Mouse (Mus musculus): Measurements from ENCODE around the gene March5. TPM values are rescaled to one million over a fixed set of nuclear protein-coding genes. Genes with fewer than 3 reads are reported as not detected.

Gene March5
- polyA plus RNA-seq (2012; rRNA removed): 32.0 and 43.0 TPM in 2 replicates

GRCm38 (mm10) chr19:37207303-37208175, at the start of gene March5:
TSS of gene March5 (plus strand) at chr19:37207543.
- WGBS: under 1% methylated on average over 94 of the region's 94 CpGs
- TF ChIP-seq POLR2A (IDR thresholded peaks at IDR 0.05; ENCODE audit: low read depth, low read length): no peak
- TF ChIP-seq CTCF (conservative IDR thresholded peaks at IDR 0.05; ENCODE audit: insufficient read depth, insufficient read length, low read depth, low read length): no peak
- DNase-seq: peak; percentile 95
- peak within 1 kb of the TSS; percentile 94 for H3K27ac ChIP-seq (ENCODE audit: insufficient read depth, low read depth, low read length)
- H3K4me3 ChIP-seq (ENCODE audit: insufficient read depth, low read depth, low read length): peak within 1 kb of the TSS; percentile 84
- H3K36me3 ChIP-seq (ENCODE audit: control insufficient read depth, insufficient read depth, low read length): no peaks in the 10 kb centered on the region; the same call in 1 of the 2 replicates
- peaks cover 14% of the 10 kb centered on the region for H3K4me1 ChIP-seq (ENCODE audit: control insufficient read depth, insufficient read depth, low read length)
- H3K27me3 ChIP-seq (replicated peaks; ENCODE audit: control insufficient read depth, insufficient read depth, low read length): no peaks in the 10 kb centered on the region

GRCm38 (mm10) chr19:37172096-37172495, 35.2 kb upstream of the March5 start:
- TF ChIP-seq CTCF (conservative IDR thresholded peaks at IDR 0.05; ENCODE audit: insufficient read depth, insufficient read length, low read depth, low read length) (no peak), POLR2A (IDR thresholded peaks at IDR 0.05; ENCODE audit: low read depth, low read length) (no peak)
- Histone ChIP-seq H3K36me3 (ENCODE audit: control insufficient read depth, insufficient read depth, low read length) (peaks cover 2% of the 10 kb centered on the region), H3K27ac (ENCODE audit: insufficient read depth, low read depth, low read length) (peak overlapping the region; percentile 100), H3K27me3 (replicated peaks; ENCODE audit: control insufficient read depth, insufficient read depth, low read length) (no peaks in the 10 kb centered on the region), H3K4me1 (ENCODE audit: control insufficient read depth, insufficient read depth, low read length) (peaks cover 3% of the 10 kb centered on the region; the same call in 1 of the 2 replicates), H3K4me3 (ENCODE audit: insufficient read depth, low read depth, low read length) (peak overlapping the region; percentile 47)
- 55% methylated on average over 1 of the region's 1 CpGs for WGBS
- no peak for DNase-seq

- H3K36me3 ChIP-seq (ENCODE audit: control insufficient read depth, insufficient read depth, low read length): peaks cover 2% of the 10 kb centered on the region
- peak overlapping the region; percentile 52 for H3K4me3 ChIP-seq (ENCODE audit: insufficient read depth, low read depth, low read length)
- 57% methylated on average over 11 of the region's 11 CpGs for WGBS
These were observed 34.7 kb upstream of the March5 start for GRCm38 (mm10) chr19:37172566-37173130.

GRCm38 (mm10) chr19:37173331-37174115, 33.8 kb upstream of the March5 start:
- Histone ChIP-seq H3K4me3 (ENCODE audit: insufficient read depth, low read depth, low read length) (peak overlapping the region; percentile 88), H3K36me3 (ENCODE audit: control insufficient read depth, insufficient read depth, low read length) (peaks cover 2% of the 10 kb centered on the region), H3K27me3 (replicated peaks; ENCODE audit: control insufficient read depth, insufficient read depth, low read length) (no peaks in the 10 kb centered on the region), H3K27ac (ENCODE audit: insufficient read depth, low read depth, low read length) (peak overlapping the region; percentile 100), H3K4me1 (ENCODE audit: control insufficient read depth, insufficient read depth, low read length) (peaks cover 8% of the 10 kb centered on the region; the same call in 1 of the 2 replicates)
- peak; percentile 70 for DNase-seq
- 20% methylated on average over 20 of the region's 20 CpGs for WGBS
- TF ChIP-seq POLR2A (IDR thresholded peaks at IDR 0.05; ENCODE audit: low read depth, low read length): no peak
- no peak for TF ChIP-seq CTCF (conservative IDR thresholded peaks at IDR 0.05; ENCODE audit: insufficient read depth, insufficient read length, low read depth, low read length)

More at GRCm38 (mm10) chr19:37172566-37173130, 34.7 kb upstream of the March5 start:
- peaks cover 3% of the 10 kb centered on the region; the same call in 1 of the 2 replicates for H3K4me1 ChIP-seq (ENCODE audit: control insufficient read depth, insufficient read depth, low read length)
- no peaks in the 10 kb centered on the region for H3K27me3 ChIP-seq (replicated peaks; ENCODE audit: control insufficient read depth, insufficient read depth, low read length)
- DNase-seq: peak; percentile 18
- H3K27ac ChIP-seq (ENCODE audit: insufficient read depth, low read depth, low read length): peak overlapping the region; percentile 100
- TF ChIP-seq CTCF (conservative IDR thresholded peaks at IDR 0.05; ENCODE audit: insufficient read depth, insufficient read length, low read depth, low read length): no peak
- TF ChIP-seq POLR2A (IDR thresholded peaks at IDR 0.05; ENCODE audit: low read depth, low read length): no peak

GRCm38 (mm10) chr19:37174116-37174715, 33.1 kb upstream of the March5 start:
- Histone ChIP-seq H3K36me3 (ENCODE audit: control insufficient read depth, insufficient read depth, low read length) (peaks cover 2% of the 10 kb centered on the region), H3K27me3 (replicated peaks; ENCODE audit: control insufficient read depth, insufficient read depth, low read length) (no peaks in the 10 kb centered on the region), H3K27ac (ENCODE audit: insufficient read depth, low read depth, low read length) (peak overlapping the region; percentile 100), H3K4me1 (ENCODE audit: control insufficient read depth, insufficient read depth, low read length) (peaks cover 9% of the 10 kb centered on the region; the same call in 1 of the 2 replicates), H3K4me3 (ENCODE audit: insufficient read depth, low read depth, low read length) (peak overlapping the region; percentile 88)
- DNase-seq: peak; percentile 51
- TF ChIP-seq CTCF (conservative IDR thresholded peaks at IDR 0.05; ENCODE audit: insufficient read depth, insufficient read length, low read depth, low read length) (no peak), POLR2A (IDR thresholded peaks at IDR 0.05; ENCODE audit: low read depth, low read length) (no peak)
- 1% methylated on average over 70 of the region's 70 CpGs for WGBS

- DNase-seq: peak; percentile 88
These were observed 32.5 kb upstream of the March5 start for GRCm38 (mm10) chr19:37174716-37175435.

More at GRCm38 (mm10) chr19:37174716-37175435, 32.5 kb upstream of the March5 start:
- peak overlapping the region; percentile 88 for H3K4me3 ChIP-seq (ENCODE audit: insufficient read depth, low read depth, low read length)
- H3K27ac ChIP-seq (ENCODE audit: insufficient read depth, low read depth, low read length): peak overlapping the region; percentile 100
- peaks cover 2% of the 10 kb centered on the region for H3K36me3 ChIP-seq (ENCODE audit: control insufficient read depth, insufficient read depth, low read length)
- TF ChIP-seq POLR2A (IDR thresholded peaks at IDR 0.05; ENCODE audit: low read depth, low read length) (no peak), CTCF (conservative IDR thresholded peaks at IDR 0.05; ENCODE audit: insufficient read depth, insufficient read length, low read depth, low read length) (no peak)
- H3K27me3 ChIP-seq (replicated peaks; ENCODE audit: control insufficient read depth, insufficient read depth, low read length): no peaks in the 10 kb centered on the region
- WGBS: under 1% methylated on average over 36 of the region's 36 CpGs
- H3K4me1 ChIP-seq (ENCODE audit: control insufficient read depth, insufficient read depth, low read length): peaks cover 9% of the 10 kb centered on the region; the same call in 1 of the 2 replicates

Measured in kidney, adult 2 months (tissue).